Mouse (Mus musculus) c-Kit-positive CD71-positive TER-119-negative erythroid progenitor cells, embryonic 14.5 days (primary cell): ENCODE results near the gene Vcp.

Experiments used
- DNase-seq: peaks from one replicate; pipeline ENCODE4 v3.0.0-alpha.2; 2013; ENCODE audit warnings: low read depth

The Vcp gene

GRCm38 (mm10) chr4:42945445-42945844 lies 54.9 kb downstream of the Vcp start:
- no peak for DNase-seq

DNA sequence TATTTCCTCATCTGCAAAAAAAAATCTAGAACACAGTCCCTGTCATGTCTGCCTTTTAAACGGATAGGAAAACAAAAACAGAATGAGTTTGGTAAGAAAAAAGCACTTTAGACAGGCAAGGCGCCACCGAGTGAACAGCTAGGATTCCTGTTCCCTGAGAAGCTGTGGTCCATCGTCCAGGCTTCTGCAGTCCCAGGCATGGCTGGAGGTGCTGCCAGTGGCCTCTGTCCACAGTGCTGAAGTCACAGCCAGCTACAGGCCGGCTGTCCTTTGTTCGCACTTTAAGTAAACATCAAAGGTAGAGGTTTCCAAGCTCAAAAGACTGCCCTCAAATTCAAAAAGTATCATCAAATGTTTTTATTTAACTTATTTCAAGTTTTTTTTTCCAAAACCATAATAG lies 55.3 kb downstream of the Vcp start:
- DNase-seq: no peak

DNA sequence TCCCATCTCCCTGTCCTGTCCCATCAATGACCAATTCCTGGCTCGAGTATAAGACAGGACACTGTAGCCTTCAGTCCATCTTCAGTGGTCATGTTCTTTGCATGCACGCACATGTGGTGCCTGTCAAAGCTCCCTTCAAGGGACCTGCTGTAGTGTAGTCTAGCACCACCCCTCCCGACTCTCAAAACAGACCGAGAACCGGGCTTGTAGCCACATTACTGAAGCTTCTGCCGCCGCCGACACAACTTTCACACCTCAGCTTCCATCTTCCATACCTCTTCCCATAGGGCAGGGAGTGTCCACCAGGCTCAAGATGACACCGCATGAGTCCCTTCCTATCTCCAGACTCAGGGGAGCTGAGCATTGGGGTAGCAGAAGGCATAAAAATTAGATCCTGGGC lies 56.1 kb downstream of the Vcp start:
- DNase-seq: no peak

DNA sequence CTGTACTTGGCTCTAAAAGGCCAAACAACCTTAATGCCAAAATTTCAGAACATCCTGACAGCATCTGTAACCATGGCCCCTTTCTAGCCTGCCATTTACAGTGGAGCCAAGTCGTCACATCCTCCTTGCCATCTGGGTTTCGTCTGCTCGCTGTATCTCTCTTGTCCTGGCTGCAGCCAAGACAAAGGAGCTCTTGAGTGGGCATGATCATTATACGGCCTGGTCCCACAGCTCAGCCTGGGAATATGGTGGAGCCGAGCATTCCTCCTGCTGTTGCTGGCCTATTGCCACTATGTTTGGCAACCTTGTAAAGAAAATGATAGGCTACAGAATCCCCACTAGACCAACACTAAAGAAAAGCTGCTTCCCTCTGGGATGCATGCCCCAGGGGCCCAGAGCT lies 57.0 kb downstream of the Vcp start:
- no peak for DNase-seq

DNA sequence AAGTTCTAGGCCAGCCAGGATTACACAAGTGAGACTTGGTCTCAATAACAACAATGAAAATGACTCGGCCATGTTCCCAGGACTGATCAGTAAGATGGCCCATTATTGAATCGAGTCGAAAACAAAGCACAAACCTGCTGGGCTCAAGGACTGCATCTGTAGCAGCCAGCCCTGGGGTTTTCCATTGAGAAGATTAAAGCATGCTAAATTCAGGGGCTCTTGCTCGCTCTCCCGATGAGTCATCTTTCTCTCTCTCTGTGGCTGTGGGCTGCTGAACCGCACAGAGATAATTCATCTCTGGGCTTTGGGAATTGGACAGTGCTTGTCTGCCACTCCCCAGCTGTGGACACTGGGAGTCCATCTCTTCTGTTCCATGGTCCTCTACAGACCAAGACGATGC lies 58.9 kb downstream of the Vcp start:
- DNase-seq: no peak

- DNase-seq: no peak
Measured at GRCm38 (mm10) chr4:42933630-42934029, 66.7 kb downstream of the Vcp start.

DNA sequence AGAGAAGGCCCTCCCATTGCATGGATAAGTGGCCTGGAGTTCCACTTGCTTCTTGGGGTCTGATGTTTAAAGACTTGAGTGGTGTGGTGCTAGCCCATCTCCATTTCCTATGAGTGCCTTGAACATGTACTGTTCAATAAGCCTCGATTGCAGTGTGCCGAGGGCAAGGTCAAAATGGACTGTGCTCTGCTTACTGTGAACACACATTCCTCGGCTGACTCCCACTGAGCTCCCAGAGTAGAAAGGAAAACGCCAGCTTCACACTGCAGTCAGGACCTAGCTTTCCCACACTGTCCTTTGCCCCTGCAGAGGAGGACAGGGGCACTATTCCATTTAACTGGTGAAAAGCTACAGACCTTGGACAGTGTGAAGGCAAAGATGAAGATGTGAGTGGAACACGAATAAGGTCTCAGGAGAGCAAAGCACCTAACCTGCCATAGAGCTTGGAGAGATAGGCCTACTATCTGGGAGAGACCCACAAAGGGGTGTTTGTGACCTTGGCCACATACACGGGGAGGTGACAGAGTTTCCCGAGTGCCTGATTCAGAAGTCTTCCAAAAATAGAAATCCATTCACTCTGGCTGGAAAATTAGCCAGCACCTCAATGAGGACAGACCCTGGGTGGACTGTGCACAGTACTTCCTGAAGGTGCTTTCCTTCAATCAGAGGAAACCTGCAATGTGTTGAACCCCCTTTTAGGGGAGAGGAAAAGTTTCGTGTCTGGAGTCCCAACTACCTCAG lies 67.9 kb downstream of the Vcp start:
- DNase-seq: no peak
